Mouse (Mus musculus): ENCODE results near the gene Tppp2. TPM values are rescaled to one million over a fixed set of nuclear protein-coding genes. Genes with fewer than 3 reads are reported as not detected.

Tppp2 gene
- polyA plus RNA-seq, 1 experiment from 2014 or later: not detected

DNA sequence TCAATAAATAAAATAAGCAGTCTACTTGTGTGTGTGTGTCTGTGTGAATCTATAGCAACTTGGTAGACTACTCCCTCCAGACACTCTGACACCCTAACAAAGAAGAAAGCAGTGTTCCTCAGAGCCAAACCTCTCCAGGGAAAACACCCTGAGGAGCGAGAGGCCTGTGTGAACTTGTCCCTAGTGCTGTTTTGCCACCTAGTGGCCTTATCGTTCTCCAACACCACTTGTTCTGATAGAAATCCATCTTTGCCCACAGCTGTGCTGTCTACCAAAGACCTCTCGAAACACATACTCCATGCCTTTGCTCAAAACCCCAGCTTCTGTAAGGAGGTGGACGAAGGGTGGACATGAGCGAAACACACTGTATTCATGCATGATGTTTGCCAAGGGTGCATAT is 12.6 kb downstream of the Tppp2 start:
- Histone ChIP-seq H3K36me3 (ENCODE audit: control insufficient read depth, insufficient read depth, low read length) (no peaks in the 10 kb centered on the region), H3K27ac (ENCODE audit: low read depth, low read length) (0 out of 2 replicates have a peak overlapping the region, but pooled peaks have one; percentile 28), H3K4me1 (ENCODE audit: control insufficient read depth, insufficient read depth, low read length) (no peaks in the 10 kb centered on the region), H3K4me2 (ENCODE audit: low read depth, low read length) (no peak overlapping the region), H3K27me3 (ENCODE audit: control insufficient read depth, insufficient read depth, low read length) (no peaks in the 10 kb centered on the region), H3K9me3 (ENCODE audit: control insufficient read depth, low read length) (no peaks in the 10 kb centered on the region), H3K4me3 (ENCODE audit: low read depth, low read length) (no peak overlapping the region), H3K9ac (replicated peaks; ENCODE audit: low read depth, low read length) (no peak overlapping the region)
- ATAC-seq (ENCODE audit: low read depth): peak; percentile 85; the same call in 1 of the 2 replicates
- 37% methylated on average over 5 of the region's 5 CpGs for WGBS

DNA sequence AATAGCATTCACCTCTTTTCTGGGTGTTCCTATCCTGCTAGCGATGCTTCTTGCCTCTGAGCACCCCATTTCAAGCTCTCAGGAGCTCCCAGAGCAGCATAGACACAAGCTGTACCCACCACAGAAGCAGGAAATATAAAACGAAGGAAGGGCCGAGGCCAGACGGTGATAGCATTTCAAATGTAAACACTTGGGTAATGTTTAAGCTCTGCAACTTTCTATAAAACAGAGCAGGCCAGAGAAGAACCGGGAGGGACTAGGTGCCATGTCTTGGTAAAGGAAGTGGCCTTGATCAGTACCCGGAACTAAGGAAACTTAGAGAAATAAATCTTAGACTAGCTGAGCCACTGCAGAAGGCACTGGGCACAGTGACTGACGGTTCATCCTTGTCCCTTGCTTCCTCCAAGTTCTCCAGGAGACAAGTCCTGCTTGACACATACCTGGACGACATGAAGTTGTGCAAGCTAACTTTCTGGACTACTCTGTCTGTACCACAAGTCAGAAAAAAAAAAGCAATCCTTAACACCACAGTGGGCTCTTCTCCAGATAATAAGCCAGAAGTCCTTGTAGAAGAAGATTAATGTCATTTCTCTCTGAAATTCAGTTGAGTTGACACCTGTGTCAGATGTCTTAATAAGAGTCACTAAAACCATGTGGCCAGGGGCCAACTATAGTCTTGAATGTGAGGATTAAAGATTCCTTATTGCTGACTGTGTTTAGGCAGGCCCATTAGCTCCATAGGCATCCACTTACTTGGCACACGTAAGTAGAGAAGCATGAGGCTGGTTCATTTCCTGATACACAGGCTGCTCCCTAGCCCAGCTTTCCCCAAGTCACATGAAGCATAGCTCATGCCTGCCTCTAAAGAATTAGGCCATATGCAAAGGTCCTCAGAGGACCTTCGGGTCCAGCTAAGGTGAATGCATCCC is 14.1 kb downstream of the Tppp2 start:
- H3K27ac ChIP-seq (ENCODE audit: low read depth, low read length): no peak overlapping the region
- H3K4me3 ChIP-seq (ENCODE audit: low read depth, low read length): no peak overlapping the region
- H3K36me3 ChIP-seq (ENCODE audit: control insufficient read depth, insufficient read depth, low read length): no peaks in the 10 kb centered on the region
- H3K4me1 ChIP-seq (ENCODE audit: control insufficient read depth, insufficient read depth, low read length): no peaks in the 10 kb centered on the region
- no peaks in the 10 kb centered on the region for H3K9me3 ChIP-seq (ENCODE audit: control insufficient read depth, low read length)
- H3K4me2 ChIP-seq (ENCODE audit: low read depth, low read length): no peak overlapping the region
- WGBS: 81% methylated on average over 10 of the region's 10 CpGs
- H3K9ac ChIP-seq (replicated peaks; ENCODE audit: low read depth, low read length): no peak overlapping the region
- no peaks in the 10 kb centered on the region for H3K27me3 ChIP-seq (ENCODE audit: control insufficient read depth, insufficient read depth, low read length)
- no peak for ATAC-seq (ENCODE audit: low read depth)

DNA sequence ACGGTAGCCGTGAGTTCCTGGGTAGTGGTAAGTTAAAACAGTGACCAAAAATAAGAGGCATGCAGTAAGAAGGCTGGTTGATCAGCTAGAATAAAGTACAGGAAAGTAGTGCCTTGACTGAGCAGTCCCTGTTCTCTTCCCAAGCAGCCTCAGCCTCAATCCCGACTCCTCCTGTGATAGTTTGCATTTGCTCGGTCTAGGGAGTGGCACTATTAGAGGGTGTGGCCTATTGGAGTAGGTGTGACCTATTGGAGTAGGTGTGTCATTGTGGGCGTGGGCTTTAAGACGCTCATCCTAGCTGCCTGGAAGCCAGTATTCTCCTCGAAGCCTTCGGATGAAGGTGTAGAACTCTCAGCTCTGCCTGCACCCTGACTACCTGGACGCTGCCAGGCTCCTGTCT is 20.8 kb downstream of the Tppp2 start:
- ATAC-seq (ENCODE audit: low read depth): no peak
- Histone ChIP-seq H3K4me3 (ENCODE audit: low read depth, low read length) (no peak overlapping the region), H3K27ac (ENCODE audit: low read depth, low read length) (no peak overlapping the region), H3K4me2 (ENCODE audit: low read depth, low read length) (no peak overlapping the region), H3K9me3 (ENCODE audit: control insufficient read depth, low read length) (no peaks in the 10 kb centered on the region), H3K9ac (replicated peaks; ENCODE audit: low read depth, low read length) (no peak overlapping the region), H3K36me3 (ENCODE audit: control insufficient read depth, insufficient read depth, low read length) (no peaks in the 10 kb centered on the region), H3K27me3 (ENCODE audit: control insufficient read depth, insufficient read depth, low read length) (no peaks in the 10 kb centered on the region), H3K4me1 (ENCODE audit: control insufficient read depth, insufficient read depth, low read length) (no peaks in the 10 kb centered on the region)
- WGBS: 90% methylated on average over 9 of the region's 9 CpGs

DNA sequence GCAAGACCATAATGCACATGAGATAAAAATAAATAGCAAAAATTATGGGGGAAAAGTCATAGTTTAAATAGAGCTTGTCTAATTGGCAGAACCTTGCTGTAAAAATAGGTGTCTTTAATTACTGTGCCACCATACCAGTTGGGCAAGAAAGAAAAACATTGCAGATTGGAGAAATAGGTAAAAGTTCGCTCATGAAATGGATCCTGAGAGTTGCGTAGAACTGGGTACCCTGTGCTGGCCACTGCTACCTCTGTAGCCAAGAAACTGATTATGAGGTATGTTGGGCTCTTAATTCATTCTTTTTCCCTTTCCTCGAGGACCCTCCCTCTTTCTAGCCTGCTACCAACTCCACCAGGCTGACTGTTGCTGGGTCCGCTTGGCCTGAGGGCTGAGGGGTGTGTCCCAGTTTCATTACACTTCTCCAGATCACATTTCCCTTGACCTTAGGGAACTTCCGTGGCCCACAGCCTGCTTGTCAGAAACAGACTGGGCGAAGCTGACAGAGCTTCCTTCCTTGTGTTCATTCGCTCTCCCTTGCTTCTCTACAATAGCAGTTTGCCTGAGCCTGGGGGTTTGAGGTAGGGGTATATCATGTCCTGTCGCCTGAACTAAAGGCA is 22.8 kb downstream of the Tppp2 start:
- WGBS: 28% methylated on average over 8 of the region's 8 CpGs
- Histone ChIP-seq H3K4me2 (ENCODE audit: low read depth, low read length) (no peak overlapping the region), H3K27me3 (ENCODE audit: control insufficient read depth, insufficient read depth, low read length) (no peaks in the 10 kb centered on the region), H3K27ac (ENCODE audit: low read depth, low read length) (no peak overlapping the region), H3K4me3 (ENCODE audit: low read depth, low read length) (no peak overlapping the region), H3K36me3 (ENCODE audit: control insufficient read depth, insufficient read depth, low read length) (no peaks in the 10 kb centered on the region), H3K4me1 (ENCODE audit: control insufficient read depth, insufficient read depth, low read length) (no peaks in the 10 kb centered on the region), H3K9me3 (ENCODE audit: control insufficient read depth, low read length) (no peaks in the 10 kb centered on the region), H3K9ac (replicated peaks; ENCODE audit: low read depth, low read length) (no peak overlapping the region)
- no peak for ATAC-seq (ENCODE audit: low read depth)

DNA sequence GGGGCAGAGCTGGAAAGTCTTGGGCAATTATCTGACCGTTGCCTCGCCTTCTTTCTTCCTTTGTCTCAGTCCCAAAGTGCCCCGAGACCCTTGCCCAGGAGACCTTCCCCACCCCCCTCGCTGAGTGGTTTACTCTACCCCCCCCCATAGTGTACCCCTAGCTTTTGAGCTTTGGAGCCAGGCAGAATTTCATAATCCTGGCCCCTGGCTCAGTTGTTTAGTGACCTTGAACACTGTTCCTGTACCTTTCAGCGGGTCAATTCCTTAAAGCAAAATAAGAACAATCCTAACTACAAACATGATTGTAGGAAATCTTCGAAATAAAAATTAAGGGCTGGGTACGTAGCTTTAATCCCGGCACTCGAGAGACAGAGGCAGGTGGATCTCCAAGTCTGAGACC is 23.4 kb downstream of the Tppp2 start:
- 50% methylated on average over 9 of the region's 9 CpGs for WGBS
- H3K9me3 ChIP-seq (ENCODE audit: control insufficient read depth, low read length): no peaks in the 10 kb centered on the region
- H3K27ac ChIP-seq (ENCODE audit: low read depth, low read length): no peak overlapping the region
- ATAC-seq (ENCODE audit: low read depth): no peak
- H3K36me3 ChIP-seq (ENCODE audit: control insufficient read depth, insufficient read depth, low read length): no peaks in the 10 kb centered on the region
- no peaks in the 10 kb centered on the region for H3K27me3 ChIP-seq (ENCODE audit: control insufficient read depth, insufficient read depth, low read length)
- H3K4me3 ChIP-seq (ENCODE audit: low read depth, low read length): no peak overlapping the region
- H3K4me2 ChIP-seq (ENCODE audit: low read depth, low read length): no peak overlapping the region
- H3K4me1 ChIP-seq (ENCODE audit: control insufficient read depth, insufficient read depth, low read length): no peaks in the 10 kb centered on the region
- H3K9ac ChIP-seq (replicated peaks; ENCODE audit: low read depth, low read length): no peak overlapping the region

DNA sequence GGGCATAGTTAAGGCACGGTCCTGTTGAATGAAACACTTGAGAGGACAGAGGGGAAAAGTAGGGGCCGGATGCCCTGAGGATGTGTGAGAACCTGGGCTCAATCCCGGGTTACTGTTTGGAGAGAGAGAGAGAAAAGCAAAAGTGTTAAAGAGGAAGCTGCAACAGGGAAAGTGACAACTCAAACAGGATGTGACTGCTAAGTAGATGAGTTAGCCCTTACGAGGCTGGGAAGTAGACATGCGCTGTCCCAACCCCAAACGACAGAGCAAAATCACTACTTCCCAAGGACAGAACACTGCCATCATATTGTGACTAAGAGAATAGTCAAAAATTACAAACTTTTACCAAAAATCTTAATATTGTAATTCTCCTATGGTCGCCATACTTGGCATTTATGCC is 24.0 kb downstream of the Tppp2 start:
- no peak overlapping the region for H3K4me2 ChIP-seq (ENCODE audit: low read depth, low read length)
- H3K4me3 ChIP-seq (ENCODE audit: low read depth, low read length): no peak overlapping the region
- no peak for ATAC-seq (ENCODE audit: low read depth)
- H3K27me3 ChIP-seq (ENCODE audit: control insufficient read depth, insufficient read depth, low read length): no peaks in the 10 kb centered on the region
- H3K9ac ChIP-seq (replicated peaks; ENCODE audit: low read depth, low read length): no peak overlapping the region
- WGBS: 69% methylated on average over 7 of the region's 7 CpGs
- H3K9me3 ChIP-seq (ENCODE audit: control insufficient read depth, low read length): no peaks in the 10 kb centered on the region
- H3K4me1 ChIP-seq (ENCODE audit: control insufficient read depth, insufficient read depth, low read length): no peaks in the 10 kb centered on the region
- no peaks in the 10 kb centered on the region for H3K36me3 ChIP-seq (ENCODE audit: control insufficient read depth, insufficient read depth, low read length)
- H3K27ac ChIP-seq (ENCODE audit: low read depth, low read length): no peak overlapping the region

DNA sequence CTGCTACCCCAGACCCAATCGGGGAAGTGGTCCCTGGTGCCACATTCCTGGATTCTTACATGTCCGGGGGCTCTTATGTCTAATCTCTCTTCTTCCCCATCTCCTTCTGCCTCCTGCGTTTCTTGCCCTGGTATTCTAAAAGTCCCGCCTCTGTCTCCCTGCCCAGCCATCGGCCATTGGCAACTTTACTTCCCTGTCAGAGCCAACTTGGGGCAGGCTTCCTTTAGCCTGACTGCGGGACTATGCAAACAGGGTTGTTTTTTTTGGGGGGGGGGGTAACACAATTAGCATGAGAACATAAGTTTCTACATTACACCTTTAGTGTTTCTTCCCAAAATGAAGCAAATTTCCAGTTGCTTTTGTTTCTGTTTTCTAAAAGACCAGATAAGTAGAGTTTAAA is 25.1 kb downstream of the Tppp2 start:
- Histone ChIP-seq H3K4me3 (ENCODE audit: low read depth, low read length) (no peak overlapping the region), H3K27ac (ENCODE audit: low read depth, low read length) (no peak overlapping the region), H3K4me2 (ENCODE audit: low read depth, low read length) (no peak overlapping the region), H3K4me1 (ENCODE audit: control insufficient read depth, insufficient read depth, low read length) (no peaks in the 10 kb centered on the region), H3K9me3 (ENCODE audit: control insufficient read depth, low read length) (no peaks in the 10 kb centered on the region), H3K9ac (replicated peaks; ENCODE audit: low read depth, low read length) (no peak overlapping the region), H3K27me3 (ENCODE audit: control insufficient read depth, insufficient read depth, low read length) (no peaks in the 10 kb centered on the region), H3K36me3 (ENCODE audit: control insufficient read depth, insufficient read depth, low read length) (no peaks in the 10 kb centered on the region)
- ATAC-seq (ENCODE audit: low read depth): no peak
- 86% methylated on average over 6 of the region's 6 CpGs for WGBS

DNA sequence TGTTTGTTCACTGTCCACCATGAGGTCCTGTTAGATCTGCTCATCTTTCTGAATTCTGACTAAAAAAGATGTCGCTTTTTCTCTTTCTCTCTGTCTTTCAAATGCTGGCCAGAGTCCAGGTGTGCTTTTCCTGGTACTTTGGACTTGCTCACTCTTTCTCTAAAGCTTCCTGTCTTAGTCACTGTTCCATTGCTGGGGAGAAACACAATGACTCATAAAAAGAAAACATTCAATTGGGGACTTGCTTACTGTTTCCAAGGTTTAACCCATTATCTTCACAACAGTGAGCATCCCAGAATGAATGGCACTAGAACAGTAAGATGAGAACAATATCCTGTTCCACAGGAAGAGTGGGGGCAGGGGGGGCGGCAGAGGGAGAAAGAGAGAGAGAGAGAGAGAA is 42.1 kb downstream of the Tppp2 start:
- Histone ChIP-seq H3K9me3 (ENCODE audit: control insufficient read depth, low read length) (no peaks in the 10 kb centered on the region), H3K36me3 (ENCODE audit: control insufficient read depth, insufficient read depth, low read length) (no peaks in the 10 kb centered on the region), H3K27me3 (ENCODE audit: control insufficient read depth, insufficient read depth, low read length) (no peaks in the 10 kb centered on the region), H3K4me2 (ENCODE audit: low read depth, low read length) (no peak overlapping the region), H3K27ac (ENCODE audit: low read depth, low read length) (no peak overlapping the region), H3K9ac (replicated peaks; ENCODE audit: low read depth, low read length) (no peak overlapping the region), H3K4me3 (ENCODE audit: low read depth, low read length) (no peak overlapping the region), H3K4me1 (ENCODE audit: control insufficient read depth, insufficient read depth, low read length) (no peaks in the 10 kb centered on the region)
- 93% methylated on average over 2 of the region's 2 CpGs for WGBS
- ATAC-seq (ENCODE audit: low read depth): no peak

DNA sequence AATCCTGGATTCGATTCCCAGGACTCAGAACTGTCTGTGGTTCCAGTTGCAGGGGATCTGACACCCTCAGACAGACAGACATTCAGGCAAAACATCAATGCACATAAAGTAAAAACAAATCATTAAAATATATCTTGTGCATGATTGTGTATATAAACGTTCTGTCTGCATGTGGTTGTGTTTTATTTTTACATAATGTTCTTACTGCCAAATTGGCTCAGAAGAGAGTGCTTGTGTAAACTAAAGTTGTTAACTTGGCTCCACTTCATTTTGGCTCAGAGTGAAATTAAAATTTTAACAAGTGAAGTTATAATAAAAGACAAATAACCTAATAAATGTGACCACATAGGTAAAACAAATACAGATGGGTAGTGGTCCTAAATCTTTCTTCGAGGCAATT is 49.2 kb downstream of the Tppp2 start:
- 88% methylated on average over 3 of the region's 3 CpGs for WGBS
- ATAC-seq (ENCODE audit: low read depth): no peak
- H3K36me3 ChIP-seq (ENCODE audit: control insufficient read depth, insufficient read depth, low read length): no peaks in the 10 kb centered on the region
- H3K4me3 ChIP-seq (ENCODE audit: low read depth, low read length): no peak overlapping the region
- H3K4me1 ChIP-seq (ENCODE audit: control insufficient read depth, insufficient read depth, low read length): no peaks in the 10 kb centered on the region
- H3K9me3 ChIP-seq (ENCODE audit: control insufficient read depth, low read length): no peaks in the 10 kb centered on the region
- no peak overlapping the region for H3K4me2 ChIP-seq (ENCODE audit: low read depth, low read length)
- H3K9ac ChIP-seq (replicated peaks; ENCODE audit: low read depth, low read length): no peak overlapping the region
- no peaks in the 10 kb centered on the region for H3K27me3 ChIP-seq (ENCODE audit: control insufficient read depth, insufficient read depth, low read length)
- H3K27ac ChIP-seq (ENCODE audit: low read depth, low read length): no peak overlapping the region

All from neural tube, embryonic 14.5 days (tissue).